Mouse (Mus musculus) kidney, adult 2 months (tissue): ENCODE measurements around the gene Hbq1a. TPM values are rescaled to one million over a fixed set of nuclear protein-coding genes. Genes with fewer than 3 reads are reported as not detected.
"Not testable (repeated sequence)": the region's sequence is repeated elsewhere in the genome, so short reads cannot be mapped to it uniquely, and the experiment has no call there.

Experiments used
- DNase-seq: peaks from one replicate; pipeline ENCODE4 v3.0.0; 2021
- H3K27ac ChIP-seq: fragments of 200-500 bp; 2 replicates; pipeline ENCODE4 v1.5.1; 2012; ENCODE audit warnings: low read depth, low read length, control low read depth, inconsistent platforms; ENCODE audit not compliant: insufficient read depth
- H3K27me3 ChIP-seq: fragments of 200-500 bp; replicated peaks from 2 replicates; pipeline ENCODE4 v1.6.1; 2012; ENCODE audit warnings: mild to moderate bottlenecking, moderate library complexity, low read length, inconsistent platforms; ENCODE audit not compliant: control insufficient read depth, insufficient read depth
- H3K36me3 ChIP-seq: fragments of 200-500 bp; 2 replicates; pipeline ENCODE4 v1.6.1; 2012; ENCODE audit warnings: mild to moderate bottlenecking, moderate library complexity, low read length, inconsistent platforms; ENCODE audit not compliant: control insufficient read depth, insufficient read depth
- H3K4me1 ChIP-seq: fragments of 200-500 bp; 2 replicates; pipeline ENCODE4 v1.6.1; 2011; ENCODE audit warnings: low read length; ENCODE audit not compliant: control insufficient read depth, insufficient read depth
- H3K4me3 ChIP-seq: fragments of 200-500 bp; 2 replicates; pipeline ENCODE4 v1.5.1; 2011; ENCODE audit warnings: mild to moderate bottlenecking, low read depth, low read length, control low read depth; ENCODE audit not compliant: insufficient read depth
- CTCF ChIP-seq: fragments of 200-500 bp; conservative IDR thresholded peaks from 2 replicates; pipeline ENCODE4 v1.5.1; 2011; ENCODE audit warnings: low read depth, mild to moderate bottlenecking, control low read depth, low read length, moderate library complexity, mixed read lengths; ENCODE audit not compliant: insufficient read depth, insufficient read length
- POLR2A ChIP-seq: fragments of 200-500 bp; IDR thresholded peaks from one replicate; pipeline ENCODE4 v1.6.1; 2011; ENCODE audit warnings: low read depth, low read length, control low read depth
- WGBS: fragments of 180-500 bp; shearing (Covaris S2); methylation state at CpG from one replicate; pipeline ENCODE4 v1.1.7; 2018; 5-methylcytosine and 5-hydroxymethylcytosine counted together
- polyA plus RNA-seq: library from polyadenylated mRNA; depleted of rRNA; stranded (reverse); fragments of >200 nt; gene quantifications from 2 replicates; pipeline ENCODE4 v1.2.3, GENCODE M21; 2012

Hbq1a gene
- polyA plus RNA-seq, 1 experiment: 0.45 TPM

DNA sequence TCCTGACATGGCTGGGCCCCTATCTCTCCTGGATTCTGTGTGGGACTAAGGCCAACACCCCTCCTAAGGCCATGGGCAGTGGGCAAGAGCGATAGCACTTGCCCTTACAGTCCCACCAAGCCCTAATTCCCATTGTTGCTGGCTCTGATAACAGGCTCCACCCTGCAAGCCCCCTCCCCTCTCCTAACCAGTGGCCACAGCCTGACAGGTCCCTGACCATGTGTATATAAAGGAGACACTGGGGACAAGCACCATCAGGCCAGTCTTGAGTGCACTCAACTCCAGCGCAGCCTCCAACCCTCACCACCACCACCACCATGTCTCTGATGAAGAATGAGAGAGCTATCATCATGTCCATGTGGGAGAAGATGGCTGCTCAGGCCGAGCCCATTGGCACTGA, 23.5 kb upstream of the Hbq1a start, which contains the start of gene Hba-x:
Hba-x (plus strand) TSS at position 54 of the 400 bp plus-strand sequence.
- H3K4me3 ChIP-seq: no peak within 1 kb of the TSS
- H3K4me1 ChIP-seq: no peaks in the 10 kb centered on the region
- H3K27me3 ChIP-seq: no peaks in the 10 kb centered on the region
- TF ChIP-seq CTCF (no peak), POLR2A (no peak)
- 86% methylated on average over 3 of the region's 3 CpGs for WGBS
- no peaks in the 10 kb centered on the region for H3K36me3 ChIP-seq
- H3K27ac ChIP-seq: no peak within 1 kb of the TSS
- no peak for DNase-seq

DNA sequence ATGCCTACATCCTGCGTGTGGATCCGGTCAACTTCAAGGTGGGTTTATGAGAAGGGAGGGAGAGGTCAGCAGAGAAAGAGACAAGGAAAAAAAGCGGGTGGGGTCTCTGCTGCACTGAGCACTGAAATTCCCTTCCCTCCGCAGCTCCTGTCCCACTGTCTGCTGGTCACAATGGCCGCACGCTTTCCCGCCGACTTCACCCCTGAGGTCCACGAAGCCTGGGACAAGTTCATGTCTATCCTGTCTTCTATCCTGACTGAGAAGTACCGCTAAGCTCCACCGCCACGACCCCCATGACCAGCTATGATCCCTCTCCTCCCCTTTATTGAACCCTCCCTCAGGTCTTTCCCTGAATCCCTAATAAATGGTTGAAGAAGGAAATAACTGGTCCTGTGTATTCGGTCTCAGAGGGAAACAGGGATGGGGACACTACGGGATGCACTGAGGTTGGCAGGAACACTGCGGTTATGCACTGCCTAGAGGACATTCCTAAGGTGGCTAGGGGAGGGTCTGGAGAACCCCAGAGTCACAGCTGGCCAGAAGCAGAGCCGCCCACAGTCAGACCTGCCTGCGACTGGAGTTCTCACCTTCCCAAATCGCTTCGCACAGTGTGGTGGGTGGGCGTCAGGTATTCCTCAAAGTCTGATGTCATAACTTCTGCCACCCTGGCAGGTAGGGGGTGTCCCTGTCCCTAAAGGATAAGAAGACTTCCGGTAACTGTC, 22.0 kb upstream of the Hbq1a start:
- no peak overlapping the region for H3K4me3 ChIP-seq
- no peaks in the 10 kb centered on the region for H3K36me3 ChIP-seq
- no peak overlapping the region for H3K27ac ChIP-seq
- WGBS: 74% methylated on average over 21 of the region's 21 CpGs
- H3K4me1 ChIP-seq: no peaks in the 10 kb centered on the region
- no peak for DNase-seq
- TF ChIP-seq CTCF: no peak
- TF ChIP-seq POLR2A: no peak
- H3K27me3 ChIP-seq: no peaks in the 10 kb centered on the region

DNA sequence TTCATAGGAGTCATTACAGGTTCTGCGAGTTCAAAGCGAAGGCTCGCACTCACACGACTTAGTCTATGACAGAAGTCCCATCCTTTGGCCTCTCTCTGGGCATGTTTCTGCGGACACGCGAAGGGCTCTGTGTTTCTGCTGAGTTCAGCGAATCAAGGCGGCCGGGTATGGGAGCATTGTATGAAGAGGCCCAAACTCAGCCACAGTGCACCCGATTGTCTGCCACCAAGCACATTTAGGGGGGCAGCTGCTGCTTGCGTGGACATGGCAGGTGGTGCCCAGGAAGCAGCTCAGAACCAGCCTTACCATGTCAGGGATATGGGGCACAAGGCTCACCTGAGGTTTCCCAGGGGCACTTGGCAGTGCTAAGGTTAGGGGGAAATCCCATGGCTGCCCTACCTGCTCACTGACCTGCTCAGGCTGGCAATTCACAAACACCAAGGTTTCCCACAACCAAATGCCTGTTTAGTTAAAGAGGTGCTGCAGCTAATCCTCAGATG, 21.4 kb upstream of the Hbq1a start:
- H3K4me1 ChIP-seq: no peaks in the 10 kb centered on the region
- WGBS: 81% methylated on average over 12 of the region's 12 CpGs
- DNase-seq: no peak
- H3K4me3 ChIP-seq: no peak overlapping the region
- no peak for TF ChIP-seq POLR2A
- TF ChIP-seq CTCF: no peak
- H3K27me3 ChIP-seq: no peaks in the 10 kb centered on the region
- no peaks in the 10 kb centered on the region for H3K36me3 ChIP-seq
- no peak overlapping the region for H3K27ac ChIP-seq

- 38% methylated on average over 2 of the region's 2 CpGs for WGBS
- no peak overlapping the region for H3K27ac ChIP-seq
- DNase-seq: no peak
- TF ChIP-seq POLR2A: no peak
- no peak for TF ChIP-seq CTCF
- H3K27me3 ChIP-seq: no peaks in the 10 kb centered on the region
- no peak overlapping the region for H3K4me3 ChIP-seq
- no peaks in the 10 kb centered on the region for H3K4me1 ChIP-seq
- no peaks in the 10 kb centered on the region for H3K36me3 ChIP-seq
Measured at GRCm38 (mm10) chr11:32280646-32281045, 19.2 kb upstream of the Hbq1a start.

DNA sequence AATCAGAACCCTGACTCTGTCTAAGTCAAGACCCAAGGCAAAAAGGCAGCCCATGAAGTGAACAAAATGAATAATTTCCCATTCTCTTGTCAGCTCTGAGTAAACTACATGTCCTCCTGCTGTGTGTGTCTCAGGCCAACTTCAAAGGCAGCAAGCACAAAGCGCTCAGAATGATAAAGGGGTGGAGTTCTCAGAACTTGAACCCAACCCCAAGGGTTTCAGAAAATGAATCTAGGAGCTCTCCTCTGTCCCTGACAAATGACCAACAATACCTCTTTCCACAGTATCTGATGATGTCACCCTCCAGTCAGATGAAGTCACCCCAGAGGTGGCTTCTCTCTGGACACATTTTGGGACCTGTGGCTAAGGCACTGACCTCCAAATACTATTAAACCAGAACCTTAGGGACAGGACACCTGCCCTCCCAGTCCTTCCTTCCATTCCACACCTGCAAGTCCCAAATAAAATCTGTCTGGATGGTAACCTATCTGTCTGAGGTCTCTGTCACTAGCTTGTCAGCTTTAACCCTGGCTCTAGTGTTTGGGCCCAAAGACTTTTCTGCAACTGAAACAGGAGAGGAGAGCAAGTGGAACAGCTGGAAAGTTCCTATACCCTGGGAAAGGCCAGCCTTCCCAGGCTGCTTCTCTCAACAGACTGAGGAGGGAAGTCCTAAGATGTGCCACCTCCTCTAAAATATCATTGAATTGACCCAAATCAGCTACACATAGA, 18.3 kb upstream of the Hbq1a start:
- H3K36me3 ChIP-seq: no peaks in the 10 kb centered on the region
- TF ChIP-seq CTCF (no peak), POLR2A (no peak)
- 83% methylated on average over 1 of the region's 1 CpGs for WGBS
- no peaks in the 10 kb centered on the region for H3K27me3 ChIP-seq
- no peak overlapping the region for H3K4me3 ChIP-seq
- DNase-seq: no peak
- no peak overlapping the region for H3K27ac ChIP-seq
- no peaks in the 10 kb centered on the region for H3K4me1 ChIP-seq

DNA sequence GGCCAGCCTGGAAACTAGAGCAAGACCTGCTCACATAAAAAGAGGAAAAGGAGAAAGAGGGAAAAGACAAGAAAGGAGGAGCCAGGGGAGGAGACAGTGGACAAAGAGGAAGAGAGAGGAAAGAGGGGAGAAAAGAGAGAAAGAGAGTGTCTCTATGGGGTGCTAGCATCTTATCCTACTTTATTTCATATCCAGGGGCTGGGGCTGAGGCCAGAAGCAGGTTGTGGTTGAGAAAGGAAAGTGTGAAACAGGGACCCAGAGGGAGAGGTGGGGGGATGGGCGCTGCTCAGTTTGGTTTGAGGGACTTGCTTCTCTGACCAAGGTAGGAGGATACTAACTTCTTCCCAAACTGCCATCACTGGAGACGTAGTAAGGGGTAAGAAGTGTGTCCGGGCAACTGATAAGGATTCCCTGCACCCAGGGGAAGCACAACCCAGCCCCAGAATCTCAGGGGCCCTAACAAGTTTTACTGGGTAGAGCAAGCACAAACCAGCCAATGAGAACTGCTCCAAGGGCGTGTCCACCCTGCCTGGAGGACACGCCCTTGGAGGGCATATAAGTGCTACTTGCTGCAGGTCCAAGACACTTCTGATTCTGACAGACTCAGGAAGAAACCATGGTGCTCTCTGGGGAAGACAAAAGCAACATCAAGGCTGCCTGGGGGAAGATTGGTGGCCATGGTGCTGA, 16.6 kb upstream of the Hbq1a start, which contains the start of gene Hba-a1:
Hba-a1 (plus strand) TSS at position 421 of the 687 bp plus-strand sequence.
- H3K4me1 ChIP-seq, H3K27me3 ChIP-seq, DNase-seq, H3K4me3 ChIP-seq, H3K27ac ChIP-seq, H3K36me3 ChIP-seq: not testable (repeated sequence)
- 69% methylated on average over 1 of the region's 5 CpGs for WGBS

DNA sequence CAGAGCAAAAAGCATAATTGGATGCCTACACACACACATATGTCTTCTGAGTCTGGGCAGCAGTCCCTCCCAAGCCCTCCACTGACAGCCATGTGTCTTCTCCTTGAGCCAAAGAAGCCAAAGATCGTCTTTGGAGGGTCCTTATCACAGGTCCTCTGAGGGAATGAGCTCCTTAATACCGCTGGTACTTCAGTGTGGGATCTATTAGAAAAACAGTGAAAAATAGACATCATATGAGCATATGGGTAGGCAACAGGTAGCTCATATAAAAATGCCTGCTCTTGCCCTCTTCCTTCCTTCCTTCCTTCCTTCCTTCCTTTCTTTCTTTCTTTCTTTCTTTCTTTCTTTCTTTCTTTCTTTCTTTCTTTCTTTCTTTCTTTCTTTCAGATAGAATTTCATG, 15.3 kb upstream of the Hbq1a start:
- not testable (repeated sequence) for H3K27me3 ChIP-seq, H3K36me3 ChIP-seq, H3K4me1 ChIP-seq, H3K4me3 ChIP-seq, DNase-seq, H3K27ac ChIP-seq
- WGBS: 65% methylated on average over 2 of the region's 2 CpGs
